Mouse (Mus musculus) MN1 (cell line): ENCODE results near the gene Ckap5.
"Not testable (repeated sequence)": the region's sequence is repeated elsewhere in the genome, so short reads cannot be mapped to it uniquely, and the experiment has no call there.

Experiments
- DNase-seq: peaks from one replicate; pipeline ENCODE4 v3.0.0-alpha.2; 2016; ENCODE audit warnings: low spot score

Gene Ckap5

DNA sequence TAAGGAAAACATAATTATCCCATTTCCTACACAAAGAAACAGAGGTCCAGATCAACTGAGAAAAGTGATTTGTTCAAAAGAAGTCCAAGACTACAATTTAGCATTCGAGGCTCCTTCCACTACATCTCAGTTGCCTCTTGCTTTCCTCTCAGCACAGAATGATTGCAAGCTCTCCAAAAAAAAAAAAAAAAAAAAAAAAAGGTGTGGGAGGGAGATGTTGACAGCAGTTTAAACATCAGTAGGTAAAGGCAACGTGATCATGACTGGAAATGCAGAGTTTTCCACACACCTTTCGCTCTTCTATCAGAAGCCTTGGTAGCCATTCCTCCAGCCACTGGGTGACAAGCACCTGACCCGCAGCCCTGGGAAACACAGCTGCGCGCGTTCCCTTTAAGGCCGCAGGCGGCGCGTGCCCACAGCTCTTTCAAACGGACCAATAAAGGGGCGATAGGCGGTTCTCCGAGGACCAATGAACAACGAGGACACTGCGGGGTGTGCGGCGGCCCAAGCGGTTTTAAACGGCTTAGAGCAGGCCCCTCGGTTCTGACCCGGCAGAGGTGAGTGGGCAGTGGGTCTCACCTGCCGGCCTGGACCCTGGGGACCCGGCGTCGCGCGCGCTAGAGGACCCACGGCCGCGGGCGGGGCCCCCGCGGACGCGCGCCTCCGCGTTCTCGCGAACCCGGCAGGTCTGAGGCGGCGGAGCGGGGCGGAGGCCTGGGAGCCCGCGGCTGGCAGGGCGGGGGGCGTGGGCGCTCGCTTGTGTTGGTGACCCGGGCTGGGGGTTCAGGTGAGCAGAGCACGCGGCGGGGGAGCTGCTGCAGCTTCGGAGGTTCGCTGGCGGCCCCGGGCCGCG is at the start of gene Ckap5:
Gene Ckap5 (plus strand): TSS at position 469 of the 853 bp plus-strand sequence.
- peak; percentile 96 for DNase-seq

DNA sequence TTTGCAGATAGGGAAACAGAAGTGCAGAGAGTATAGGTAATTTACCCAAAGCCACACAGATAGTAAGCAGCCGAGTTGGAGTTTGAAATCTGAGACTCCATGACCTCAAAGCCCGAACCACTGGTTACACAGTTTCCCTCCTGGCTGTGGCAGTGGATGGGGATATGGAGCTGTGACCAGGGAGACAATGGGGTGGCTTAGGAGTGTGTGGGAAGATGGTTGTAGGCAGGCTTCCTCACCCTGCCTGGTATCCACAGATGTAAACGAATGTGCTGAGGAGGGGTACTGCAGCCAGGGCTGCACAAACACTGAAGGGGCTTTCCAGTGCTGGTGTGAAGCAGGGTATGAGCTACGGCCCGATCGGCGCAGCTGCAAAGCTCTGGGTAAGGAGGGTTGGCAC is 49.7 kb upstream of the Ckap5 start:
- DNase-seq: no peak

DNA sequence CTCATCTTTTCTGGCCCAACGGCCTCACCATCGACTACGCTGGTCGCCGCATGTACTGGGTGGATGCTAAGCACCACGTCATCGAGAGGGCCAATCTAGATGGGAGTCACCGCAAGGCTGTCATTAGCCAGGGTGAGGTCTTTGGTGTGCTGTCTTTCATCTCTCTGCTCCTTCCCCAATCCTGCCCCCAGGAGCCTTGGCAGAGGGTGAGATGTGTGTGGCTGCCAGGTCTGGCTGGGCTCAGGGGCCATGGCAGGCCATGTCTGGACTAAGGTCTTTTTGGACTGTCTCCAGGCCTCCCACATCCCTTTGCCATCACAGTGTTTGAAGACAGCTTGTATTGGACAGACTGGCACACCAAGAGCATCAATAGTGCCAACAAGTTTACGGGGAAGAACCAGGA is 46.2 kb upstream of the Ckap5 start:
- DNase-seq: peak; percentile 54

DNA sequence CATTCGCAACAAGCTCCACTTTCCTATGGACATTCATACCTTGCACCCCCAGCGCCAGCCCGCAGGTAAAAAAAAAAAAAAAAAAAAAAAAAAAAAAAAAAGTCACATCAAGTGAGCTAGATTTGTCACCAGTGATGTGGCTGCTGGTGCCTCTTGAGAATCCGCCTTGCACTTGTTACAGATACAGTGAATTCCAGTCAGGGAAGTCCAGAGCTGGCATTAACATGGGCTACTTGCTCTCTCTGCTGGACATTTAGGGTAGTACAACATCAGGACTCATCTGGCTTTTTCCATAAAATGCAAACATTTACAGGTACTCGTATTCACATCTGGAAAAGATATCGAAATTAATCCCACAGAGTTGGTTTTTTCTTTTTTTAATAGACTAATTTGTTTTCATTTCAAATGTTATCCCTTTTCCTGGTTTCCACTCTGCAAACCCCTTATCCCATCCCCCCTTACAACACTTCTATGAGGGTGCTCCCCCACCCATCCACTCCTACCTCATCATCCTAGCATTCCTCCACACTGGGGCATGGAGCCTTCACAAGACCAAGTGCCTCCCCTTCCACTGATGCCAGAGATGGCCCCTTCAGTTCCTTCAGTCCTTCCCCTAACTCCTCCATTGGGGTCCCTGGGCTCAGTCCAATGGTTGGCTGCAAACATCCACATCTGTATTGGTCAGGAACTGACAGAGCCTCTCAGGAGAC is 45.6 kb upstream of the Ckap5 start:
- DNase-seq: peak; percentile 84

DNA sequence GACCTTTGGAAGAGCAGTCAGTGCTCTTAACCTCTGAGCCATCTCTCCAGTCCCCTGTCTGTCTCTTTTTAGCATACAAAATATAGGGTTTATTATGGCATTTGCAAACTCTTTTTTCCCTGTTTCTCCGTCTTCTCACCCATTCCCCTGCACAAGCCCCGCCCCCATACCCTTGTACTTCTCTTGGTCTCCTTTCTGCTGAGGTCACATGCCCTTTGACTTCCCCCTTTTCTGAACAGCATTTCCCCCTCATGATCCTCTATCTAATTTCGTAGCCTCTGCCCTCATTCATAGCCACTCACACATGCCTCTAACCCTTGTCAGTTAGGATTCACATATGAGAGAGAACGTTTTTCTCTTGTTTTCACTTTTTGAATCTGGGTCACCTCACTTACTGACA is 41.9 kb upstream of the Ckap5 start:
- no peak for DNase-seq

DNA sequence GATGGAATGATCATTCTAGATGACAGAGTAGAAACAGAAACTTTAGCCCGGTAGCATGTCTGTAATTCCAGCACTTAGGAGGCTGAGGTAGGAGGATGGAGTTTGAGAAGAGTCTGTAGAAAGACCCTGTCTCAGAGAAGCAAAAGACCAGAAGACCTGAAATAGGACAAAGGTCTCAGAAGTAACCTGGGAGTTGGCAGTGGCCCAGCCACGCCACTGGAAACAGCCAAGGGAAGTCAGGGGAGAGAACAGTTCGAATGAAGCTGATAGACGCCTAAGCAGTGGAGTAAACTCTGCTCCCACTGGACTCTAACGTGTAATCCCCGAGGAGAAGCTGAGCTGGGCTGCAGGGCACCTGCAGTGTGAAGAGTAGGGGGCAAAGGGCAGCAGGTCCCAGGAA is 41.3 kb upstream of the Ckap5 start:
- DNase-seq: no peak

DNA sequence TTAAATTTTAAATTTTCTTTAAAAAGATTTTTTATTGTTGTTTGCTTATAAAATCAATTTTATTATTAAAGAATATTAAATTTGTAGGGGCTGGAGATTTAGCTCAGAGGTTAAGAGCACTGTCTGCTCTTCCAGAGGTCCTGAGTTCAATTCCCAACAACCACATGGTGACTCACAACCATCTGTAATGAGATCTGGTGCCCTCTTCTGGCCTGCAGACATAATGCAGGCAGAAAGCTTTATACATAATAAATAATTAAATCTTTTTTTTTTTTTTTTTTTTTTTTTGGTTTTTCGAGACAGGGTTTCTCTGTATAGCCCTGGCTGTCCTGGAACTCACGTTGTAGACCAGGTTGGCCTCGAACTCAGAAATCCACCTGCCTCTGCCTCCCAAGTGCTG is 39.3 kb upstream of the Ckap5 start:
- not testable (repeated sequence) for DNase-seq

DNA sequence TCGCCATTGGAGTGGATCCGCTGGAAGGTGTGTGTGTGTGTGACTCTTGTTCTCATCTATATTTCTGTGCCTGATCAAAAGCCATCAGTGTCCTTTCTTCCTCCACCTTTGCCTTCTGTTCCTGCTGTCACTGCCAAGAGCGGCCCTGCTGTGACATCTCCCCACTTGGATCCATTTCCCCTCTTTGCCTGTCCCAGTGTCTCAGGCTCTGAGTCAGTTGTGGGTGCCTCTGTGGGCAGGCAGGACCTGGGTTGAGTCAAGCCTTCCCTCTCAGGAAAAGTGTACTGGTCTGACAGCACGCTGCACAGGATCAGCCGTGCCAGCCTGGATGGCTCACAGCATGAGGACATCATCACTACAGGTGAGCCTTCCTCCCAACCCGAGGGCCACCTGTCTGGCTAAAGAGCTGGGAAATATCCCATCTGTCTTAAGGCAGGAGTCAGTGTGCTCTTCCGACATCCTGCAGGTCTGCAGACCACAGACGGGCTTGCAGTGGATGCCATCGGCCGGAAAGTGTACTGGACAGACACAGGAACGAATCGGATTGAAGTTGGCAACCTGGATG is 34.4 kb upstream of the Ckap5 start:
- no peak for DNase-seq

DNA sequence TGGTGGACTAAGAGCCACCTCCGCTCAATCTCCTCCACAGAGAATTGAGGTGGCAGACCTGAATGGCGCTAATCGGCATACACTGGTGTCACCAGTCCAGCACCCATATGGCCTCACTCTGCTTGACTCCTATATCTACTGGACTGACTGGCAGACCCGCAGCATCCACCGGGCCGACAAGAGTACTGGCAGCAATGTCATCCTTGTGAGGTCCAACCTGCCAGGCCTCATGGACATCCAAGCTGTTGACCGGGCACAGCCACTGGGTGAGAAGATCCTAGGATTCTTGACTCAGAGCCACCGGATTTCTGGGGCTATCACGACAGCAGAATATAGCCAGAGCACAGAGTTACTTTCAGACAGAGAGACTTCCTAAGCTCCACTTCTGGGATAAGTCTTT is 32.6 kb upstream of the Ckap5 start:
- no peak for DNase-seq

DNA sequence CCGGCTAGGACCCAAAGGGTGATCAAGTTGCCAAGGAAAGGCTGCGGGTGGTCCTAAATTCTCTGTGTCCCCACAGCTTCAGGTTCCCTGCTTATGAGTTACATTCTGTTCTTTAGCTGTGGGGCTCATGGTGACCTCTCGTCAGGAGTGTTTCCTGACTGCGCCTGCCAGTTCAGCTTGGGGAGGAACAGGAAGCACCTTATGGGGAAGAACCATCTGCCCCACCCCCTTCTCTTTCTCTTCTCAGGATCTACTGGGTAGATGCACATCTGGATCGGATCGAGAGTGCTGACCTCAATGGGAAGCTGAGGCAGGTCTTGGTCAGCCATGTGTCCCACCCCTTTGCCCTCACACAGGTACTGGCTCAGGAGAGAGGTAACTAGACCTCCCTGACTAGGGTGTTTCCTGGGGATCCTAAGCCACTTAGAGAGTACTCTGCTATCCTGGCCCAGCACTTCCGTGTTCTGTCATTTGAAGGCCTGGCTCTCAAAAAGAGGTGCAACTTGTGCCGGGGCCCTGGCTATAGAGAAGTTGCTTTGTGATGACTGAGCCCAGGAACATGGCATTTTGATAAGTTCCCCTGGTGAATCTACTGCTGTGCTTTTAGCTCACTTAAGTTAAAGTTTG is 28.4 kb upstream of the Ckap5 start:
- DNase-seq: no peak

DNA sequence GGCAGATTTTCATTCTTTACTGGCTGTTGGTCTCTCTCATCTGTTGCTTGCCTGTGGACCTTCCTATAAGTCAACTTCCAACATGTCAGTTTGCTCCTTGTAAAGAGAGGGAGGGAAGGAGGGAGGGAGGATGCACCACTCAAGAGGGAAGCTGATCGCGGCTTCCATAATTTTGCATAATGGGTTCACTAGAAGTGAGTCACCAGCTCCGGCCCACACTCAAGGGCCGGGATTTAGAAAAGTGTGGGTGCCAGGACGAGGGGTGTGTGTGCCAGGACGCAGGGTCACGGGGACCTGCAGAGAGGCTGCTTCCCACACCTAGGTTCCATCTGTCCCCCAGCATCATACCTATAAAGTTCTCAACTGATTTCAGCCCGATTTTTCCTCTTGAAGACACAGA is 18.5 kb upstream of the Ckap5 start:
- no peak for DNase-seq

DNA sequence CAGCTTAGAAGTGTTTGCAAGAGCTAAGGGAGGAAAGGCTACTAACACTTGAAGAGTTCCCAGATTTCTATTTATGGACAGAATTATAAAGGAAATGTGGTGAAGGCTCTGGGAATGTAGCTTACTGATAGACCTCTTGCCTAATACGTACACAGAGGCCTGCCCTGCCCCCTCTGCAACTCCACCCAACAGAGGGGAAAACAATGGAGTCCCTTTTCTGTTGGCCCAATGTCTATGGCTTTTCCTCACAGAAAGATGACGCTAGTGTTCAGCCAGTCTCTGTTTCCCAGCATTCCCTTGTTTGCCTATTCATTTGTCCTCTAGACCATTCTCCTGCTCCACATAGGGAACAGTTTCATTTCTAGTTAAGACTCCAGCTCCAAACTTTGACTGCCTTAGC is 9.4 kb upstream of the Ckap5 start:
- no peak for DNase-seq

DNA sequence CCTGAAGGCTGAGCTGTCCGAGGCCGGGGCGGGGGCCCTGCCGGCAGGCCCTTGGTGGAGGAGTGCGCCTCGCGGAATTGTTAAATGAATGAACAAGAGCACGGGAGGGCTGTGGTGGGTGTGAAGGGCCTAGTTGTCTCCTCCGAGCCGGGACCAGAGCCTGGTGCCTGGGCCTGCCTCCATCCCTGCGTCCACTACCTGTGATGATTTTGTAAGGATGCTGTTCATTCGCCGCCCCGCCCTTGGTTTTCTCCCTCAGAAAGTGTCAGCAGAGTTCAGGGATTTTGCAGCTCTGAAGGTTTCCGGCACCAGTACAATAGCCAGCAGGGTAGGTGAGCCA is 555 bp downstream of the Ckap5 start:
- peak; percentile 66 for DNase-seq

DNA sequence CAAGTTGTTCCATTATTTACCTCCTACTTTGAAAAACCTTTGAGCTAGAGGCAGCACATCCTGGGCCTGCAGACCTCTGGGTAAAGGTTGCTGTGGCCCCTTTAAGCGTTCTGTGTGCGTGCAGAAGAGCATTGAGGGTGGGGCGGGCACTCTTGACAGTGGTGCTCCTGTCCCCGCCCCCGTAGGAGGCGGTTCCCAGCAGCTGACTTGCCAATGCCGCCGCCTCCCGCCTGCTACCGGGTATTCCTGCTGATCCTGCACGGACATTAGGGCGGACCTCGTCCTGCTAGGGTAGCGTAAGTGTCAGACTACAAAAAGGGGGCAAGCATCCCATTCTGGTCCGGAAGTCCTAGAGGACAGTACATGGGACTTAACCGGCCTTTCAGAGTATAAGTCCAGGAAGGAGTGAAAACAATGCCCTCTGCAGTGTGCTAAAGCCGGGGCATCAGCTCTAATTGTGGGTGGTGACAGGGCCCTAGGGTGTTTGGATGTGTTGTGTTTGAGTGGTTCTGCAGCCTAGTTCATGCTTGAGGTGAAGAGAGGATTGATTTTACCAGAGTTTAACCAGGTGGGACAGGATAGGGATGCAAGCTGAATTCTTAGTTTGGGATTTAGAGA is 11.1 kb downstream of the Ckap5 start:
- no peak for DNase-seq

DNA sequence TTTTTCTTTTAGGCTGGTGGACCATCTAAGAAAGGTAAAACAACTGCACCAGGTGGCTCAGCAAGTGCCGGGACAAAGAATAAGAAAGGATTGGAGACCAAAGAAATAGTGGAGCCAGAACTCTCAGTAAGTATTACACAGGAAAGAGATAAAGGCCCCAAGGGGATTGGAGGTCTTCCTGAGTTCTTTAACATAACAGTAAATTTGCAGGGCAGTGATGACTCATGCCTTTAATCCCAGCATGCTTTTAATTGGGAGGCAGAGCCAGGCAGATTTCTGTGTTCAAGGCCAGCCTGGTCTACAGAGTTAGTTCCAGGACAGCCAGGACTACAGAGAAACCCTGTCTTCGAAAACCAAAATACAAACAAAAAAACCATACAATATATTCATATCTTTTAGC is 41.6 kb downstream of the Ckap5 start:
- peak; percentile 22 for DNase-seq

DNA sequence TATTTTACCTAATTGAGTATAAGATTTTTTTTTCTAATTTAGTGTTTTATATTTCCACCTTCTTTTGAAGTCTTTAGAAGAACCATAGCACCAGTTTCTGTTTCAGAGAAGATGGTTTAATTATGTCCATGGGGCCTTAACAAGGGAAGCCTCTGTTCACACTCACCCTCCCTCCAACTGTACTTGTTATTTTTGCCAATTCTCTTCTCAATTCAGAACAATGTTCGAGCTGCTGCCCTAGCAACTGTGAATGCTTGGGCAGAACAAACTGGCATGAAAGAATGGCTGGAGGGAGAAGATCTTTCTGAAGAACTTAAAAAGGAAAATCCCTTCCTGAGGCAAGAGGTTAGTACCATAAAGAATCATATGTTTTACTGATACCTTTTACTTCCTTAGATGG is 54.3 kb downstream of the Ckap5 start:
- no peak for DNase-seq

DNA sequence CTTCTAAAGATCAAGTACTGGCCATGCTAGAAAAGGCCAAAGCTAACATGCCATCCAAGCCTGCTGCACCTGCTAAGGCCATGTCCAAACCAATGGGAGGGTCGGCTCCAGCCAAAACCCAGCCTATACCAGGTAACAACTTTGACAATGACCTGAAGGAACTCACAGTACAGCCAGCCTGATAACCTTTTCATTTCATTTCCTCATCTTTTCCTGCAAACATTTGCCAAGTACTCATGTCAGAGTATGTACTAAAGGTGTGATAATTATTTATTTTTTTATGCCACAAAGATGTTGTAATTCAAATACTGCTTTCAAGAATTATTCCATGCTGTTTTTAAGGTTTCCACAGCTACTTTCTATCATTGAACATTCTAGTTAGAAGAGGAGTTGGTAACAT is 59.7 kb downstream of the Ckap5 start:
- no peak for DNase-seq

DNA sequence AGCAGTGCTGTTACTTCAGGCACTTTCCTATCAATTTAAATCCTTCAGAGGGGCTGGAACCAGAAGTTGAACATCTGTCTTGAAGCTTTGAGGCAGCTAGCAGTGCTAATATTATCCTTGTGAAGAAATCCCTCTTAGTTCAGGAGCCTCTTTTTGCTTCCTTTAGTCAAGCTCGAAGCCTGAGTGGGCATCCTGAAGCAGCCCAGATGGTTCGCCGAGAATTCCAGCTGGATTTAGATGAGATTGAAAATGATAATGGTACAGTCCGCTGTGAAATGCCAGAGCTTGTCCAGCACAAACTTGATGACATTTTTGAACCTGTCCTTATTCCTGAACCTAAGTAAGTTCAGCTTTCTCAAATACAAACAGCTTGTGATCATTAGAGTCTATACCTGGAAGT is 73.9 kb downstream of the Ckap5 start:
- no peak for DNase-seq

DNA sequence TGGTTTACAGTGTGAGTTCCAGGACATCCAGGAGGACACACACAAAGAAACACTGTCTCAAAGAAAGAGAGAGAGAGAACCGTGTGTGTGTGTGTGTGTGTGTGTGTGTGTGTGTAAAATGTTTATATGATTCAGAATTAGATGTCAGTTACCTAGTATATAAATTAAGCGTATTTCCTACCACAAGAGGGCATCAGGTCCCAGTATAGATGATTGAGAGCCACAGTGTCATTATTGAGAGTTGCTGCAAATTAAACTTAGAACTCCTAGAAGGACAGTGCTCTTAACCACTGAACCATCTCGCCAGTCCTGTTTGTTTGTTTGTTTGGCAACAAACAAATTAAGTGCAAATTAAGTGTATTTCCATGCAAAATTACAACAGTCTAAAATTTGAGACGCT is 75.8 kb downstream of the Ckap5 start:
- no peak for DNase-seq

DNA sequence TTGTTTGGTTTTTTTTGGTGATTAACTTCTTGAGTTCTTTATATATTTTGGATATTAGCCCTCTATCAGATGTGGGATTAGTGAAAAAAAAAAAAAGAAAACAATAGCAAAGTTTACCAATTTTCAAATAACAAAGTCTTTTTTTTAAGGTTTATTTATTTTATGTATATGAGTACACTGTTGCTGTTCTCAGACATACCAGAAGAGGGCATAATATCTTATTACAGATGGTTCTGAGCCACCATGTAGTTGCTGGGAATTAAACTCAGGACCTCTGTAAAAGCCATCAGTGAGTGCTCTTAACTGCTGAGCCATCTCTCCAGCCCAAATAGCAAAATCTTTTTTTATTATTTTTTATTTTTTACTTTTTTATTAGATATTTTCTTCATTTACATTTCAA is 82.8 kb downstream of the Ckap5 start:
- DNase-seq: not testable (repeated sequence)

DNA sequence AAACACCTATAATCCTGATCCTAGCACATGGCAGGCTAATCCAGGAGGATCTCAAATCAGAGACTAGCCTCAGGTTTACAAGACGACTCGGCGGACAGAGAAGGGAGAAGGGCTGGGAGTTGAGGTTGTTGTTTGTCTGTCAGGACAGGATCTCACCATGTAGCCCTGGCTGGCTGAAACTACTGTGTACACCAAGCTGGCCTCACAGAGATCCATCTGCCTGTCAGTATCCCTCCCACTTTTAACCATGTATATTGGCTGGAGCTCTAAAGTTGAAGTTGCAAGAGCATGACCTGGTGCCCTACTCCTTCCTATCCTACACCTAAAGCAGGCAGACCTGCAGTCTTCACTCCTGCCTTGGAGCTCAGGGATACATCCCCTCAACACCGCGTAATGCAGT is 95.8 kb downstream of the Ckap5 start:
- no peak for DNase-seq

DNA sequence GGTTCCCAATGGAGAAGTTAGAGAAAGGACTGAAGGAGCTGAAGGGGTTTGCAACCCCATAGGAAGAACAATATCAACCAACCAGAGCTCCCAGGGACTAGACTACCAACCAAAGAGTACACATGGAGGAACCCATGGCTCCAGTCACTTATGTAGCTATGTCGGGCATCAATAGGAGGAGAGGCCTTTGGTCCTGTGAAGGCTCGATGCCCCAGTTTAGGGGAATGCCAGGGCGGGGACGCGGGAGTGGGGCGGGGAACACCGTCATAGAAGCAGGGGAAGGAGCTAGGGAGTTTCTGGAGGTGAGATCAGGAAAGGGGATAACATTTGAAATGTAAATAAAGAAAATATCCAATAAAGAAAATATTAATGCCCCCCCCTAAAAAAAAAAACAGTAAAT is 96.8 kb downstream of the Ckap5 start:
- not testable (repeated sequence) for DNase-seq

DNA sequence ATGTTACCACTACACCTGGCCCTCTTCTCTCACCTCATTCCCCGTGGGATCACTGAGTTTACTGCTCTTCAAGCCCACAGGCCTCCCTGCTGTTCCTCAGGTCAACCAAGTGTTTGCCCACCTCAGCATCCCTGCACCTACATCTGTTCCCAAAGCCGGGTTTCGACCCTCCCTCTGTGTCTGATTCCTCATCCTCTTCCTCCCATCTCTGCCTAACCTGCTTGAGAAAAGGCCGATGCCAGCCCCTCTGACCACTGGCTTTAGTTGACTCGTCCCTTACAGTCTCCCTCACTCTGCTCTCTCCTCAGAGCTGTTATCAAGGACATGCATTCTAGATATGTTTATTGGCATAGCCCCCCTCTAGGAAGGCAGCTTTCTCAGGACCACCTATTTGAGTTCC is 100.9 kb downstream of the Ckap5 start:
- no peak for DNase-seq
